Mouse (Mus musculus) fat pad, adult 2 months (tissue): ENCODE data around the gene Btbd35f28.
"Not testable (repeated sequence)": the region's sequence is repeated elsewhere in the genome, so short reads cannot be mapped to it uniquely, and the experiment has no call there.

Experiments
- DNase-seq: peaks from one replicate; pipeline ENCODE4 v3.0.0-alpha.2; 2011; ENCODE audit warnings: low read depth, low spot score; ENCODE audit errors: extremely low read depth

Btbd35f28 gene

DNA sequence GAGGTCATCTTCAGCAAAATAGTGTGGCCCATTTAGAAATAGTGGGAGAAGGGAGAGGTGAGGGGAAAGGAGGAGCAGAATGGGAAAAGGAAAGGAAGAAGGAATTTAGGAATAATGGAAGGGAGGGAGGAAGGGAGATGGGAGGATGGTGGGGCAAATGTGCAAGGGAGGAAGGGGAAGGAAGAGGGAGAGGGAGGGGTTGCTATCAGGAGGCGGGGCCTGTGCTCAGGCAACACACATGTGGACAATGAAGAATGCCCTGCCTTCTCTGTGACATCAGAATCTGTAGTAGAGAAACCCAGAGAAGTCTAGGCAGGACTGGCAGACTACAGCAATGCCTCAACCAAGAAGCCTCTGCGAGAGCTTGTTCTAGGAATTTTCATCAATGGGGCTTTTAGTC is at the start of gene Btbd35f28:
Btbd35f28 (plus strand) TSS at position 301 of the 400 bp plus-strand sequence.
- not testable (repeated sequence) for DNase-seq
